Comparison of ENCODE assay signal across 9 mouse cellular contexts in the genomic region with DNA sequence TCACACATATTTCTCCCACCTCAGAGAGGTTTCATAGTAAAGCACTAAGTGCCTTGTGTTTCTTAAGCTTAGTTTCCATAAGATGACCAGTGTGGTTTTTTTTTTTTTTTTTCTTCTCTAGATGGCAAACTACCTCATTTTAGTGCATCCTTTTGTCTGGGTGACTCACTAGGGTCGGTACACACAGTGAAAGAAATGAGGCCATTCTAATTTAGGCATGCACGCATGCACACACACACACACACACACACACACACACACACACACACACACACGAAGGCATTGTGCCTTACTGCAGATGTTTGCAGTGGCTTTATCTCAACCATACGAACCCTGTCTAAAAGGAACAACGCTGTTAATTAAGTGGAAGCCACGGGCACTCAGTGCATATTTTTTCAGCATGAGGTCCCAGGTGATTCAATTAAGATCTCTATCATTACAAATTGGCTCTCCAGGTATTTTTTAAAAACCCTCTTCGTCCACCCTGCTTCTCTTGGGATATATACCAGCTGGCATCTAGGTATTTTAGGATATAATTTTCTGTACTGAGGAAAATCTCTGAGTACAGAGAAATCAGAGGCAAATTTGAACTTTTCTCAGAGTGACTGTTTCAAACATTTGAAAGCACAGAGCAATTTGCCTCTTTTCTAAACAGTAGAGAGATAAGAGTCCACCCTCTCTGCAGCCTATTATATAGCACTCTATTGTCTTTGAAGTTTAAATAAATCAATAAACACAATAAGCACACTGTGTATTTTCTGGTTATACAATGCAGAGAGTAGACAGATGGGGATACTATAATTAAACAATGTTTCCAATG. TPM values are rescaled to one million over a fixed set of nuclear protein-coding genes. Genes with fewer than 3 reads are reported as not detected.
DNase-seq lines count a peak whose midpoint lies in the region; ATAC-seq and TF ChIP-seq lines count a peak whose summit lies in the region.
"Had no signal": no experiment of that assay in that cellular context is flagged by ENCODE, and none has a peak within 500 bp of the region (broad histone marks: within the 10 kb centered on the region; RNA-seq: fewer than 3 reads in every experiment).

No protein-coding gene starts in this region.

- no peaks in the 10 kb centered on the region for H3K9me3 ChIP-seq in forebrain, embryonic 13.5 days (replicated peaks)
- H3K9me3 ChIP-seq: heart, embryonic 12.5 days had no signal

- H3K4me1 ChIP-seq in forebrain, embryonic 13.5 days: peaks cover 32% of the 10 kb centered on the region

- peak overlapping the region; percentile 82 for H3K27ac ChIP-seq in layer of hippocampus, adult 2 months
- peak overlapping the region; percentile 61 for H3K27ac ChIP-seq in forebrain, embryonic 13.5 days

- no peaks in the 10 kb centered on the region for H3K27me3 ChIP-seq in forebrain, embryonic 13.5 days
- no peaks in the 10 kb centered on the region for H3K27me3 ChIP-seq in myocyte (ENCODE audit: control insufficient read depth, insufficient read depth, insufficient read length)
- H3K27me3 ChIP-seq: heart, embryonic 12.5 days had no signal

- no peak overlapping the region for H3K4me3 ChIP-seq in layer of hippocampus, adult 2 months
- H3K4me3 ChIP-seq in forebrain, embryonic 13.5 days: no peak overlapping the region
- H3K4me3 ChIP-seq in myocyte: no peak overlapping the region
- H3K4me3 ChIP-seq: heart, embryonic 12.5 days had no signal

- H3K4me2 ChIP-seq in forebrain, embryonic 13.5 days: peak overlapping the region; percentile 45
- H3K4me2 ChIP-seq in myocyte (ENCODE audit: low read depth): peak overlapping the region; percentile 75
- H3K4me2 ChIP-seq: heart, embryonic 12.5 days had no signal

- no peak for TF ChIP-seq CTCF in layer of hippocampus, adult 2 months (conservative IDR thresholded peaks at IDR 0.05)

- H3K9ac ChIP-seq in forebrain, embryonic 13.5 days: no peak overlapping the region
- H3K9ac ChIP-seq: heart, embryonic 12.5 days had no signal

- no peak overlapping the region for H3ac ChIP-seq in myocyte (ENCODE audit: control insufficient read depth, insufficient read length)

- no peak for TF ChIP-seq POLR2A in myocyte (IDR thresholded peaks at IDR 0.05; ENCODE audit: insufficient read length, low read depth)

- ATAC-seq in forebrain, embryonic 13.5 days: peak; percentile 13; the same call in 1 of the 2 replicates

- 6% methylated on average over 7 of the region's 7 CpGs for WGBS in forebrain, embryonic 13.5 days

- DNase-seq in layer of hippocampus, adult 2 months (ENCODE audit: low spot score in 2 of 2): no peak
- DNase-seq in layer of hippocampus, postnatal 10 days (ENCODE audit: low spot score in 2 of 2): no peak
- peak; percentile 13 for DNase-seq in NIH3T3 (ENCODE audit: low read depth)
- no peak for DNase-seq in ovary, postnatal 14 days (ENCODE audit: low spot score)
- no peak for DNase-seq in heart, adult 18-20 months
- DNase-seq in left cerebral cortex, adult 9 months (ENCODE audit: low spot score in 2 of 2): no peak

- no peaks in the 10 kb centered on the region for H3K79me2 ChIP-seq in myocyte (ENCODE audit: control insufficient read depth, insufficient read depth)

- H3K36me3 ChIP-seq in forebrain, embryonic 13.5 days (ENCODE audit: poor library complexity, severe bottlenecking): no peaks in the 10 kb centered on the region
- H3K36me3 ChIP-seq in myocyte (ENCODE audit: control insufficient read depth, insufficient read depth): no peaks in the 10 kb centered on the region
- H3K36me3 ChIP-seq: heart, embryonic 12.5 days had no signal

TF ChIP-seq in myocyte, 11 proteins besides CTCF, POLR2A, EP300 and RAD21:
- TF ChIP-seq REST (IDR thresholded peaks at IDR 0.05; ENCODE audit: insufficient read depth, insufficient read length): no peak
- no peak for TF ChIP-seq MAX (IDR thresholded peaks at IDR 0.05; ENCODE audit: low read depth)
- no peak for TF ChIP-seq POLR2AphosphoS2 (IDR thresholded peaks at IDR 0.05; ENCODE audit: insufficient read length, low read depth)
- TF ChIP-seq MYOD1 (IDR thresholded peaks at IDR 0.05; ENCODE audit: control insufficient read depth in 1 of 3, insufficient read length in 2 of 3, low read depth in 2 of 3): no peak
- TF ChIP-seq USF1 (IDR thresholded peaks at IDR 0.05; ENCODE audit: low read depth): no peak
- TF ChIP-seq E2F4 (IDR thresholded peaks at IDR 0.05; ENCODE audit: insufficient read depth): no peak
- no peak for TF ChIP-seq TCF3 (IDR thresholded peaks at IDR 0.05; ENCODE audit: insufficient read length, low read depth)
- TF ChIP-seq TCF12 (IDR thresholded peaks at IDR 0.05; ENCODE audit: insufficient read depth, poor library complexity, severe bottlenecking): no peak
- TF ChIP-seq MYOG (IDR thresholded peaks at IDR 0.05; ENCODE audit: control insufficient read depth in 1 of 3, insufficient read depth in 1 of 3, insufficient read length in 2 of 3, low read depth in 2 of 3): no peak
- TF ChIP-seq SRF (IDR thresholded peaks at IDR 0.05; ENCODE audit: control insufficient read depth, insufficient read length, low read depth): no peak
- no peak for TF ChIP-seq CEBPB (IDR thresholded peaks at IDR 0.05; ENCODE audit: insufficient read depth, poor library complexity, severe bottlenecking)

RNA-seq across cellular contexts. Expression of a gene that starts 44.4 kb away (rescaled TPM):
- 10 to 100 TPM; 26.6 to 31.7 TPM for total RNA-seq in layer of hippocampus, adult 2 months (2021)
- total RNA-seq in layer of hippocampus, postnatal 10 days (2021): 10 to 100 TPM; 21.6 to 24.6 TPM
- 38.3 and 41.7 TPM in 2 replicates for polyA plus RNA-seq in forebrain, embryonic 13.5 days (2015; fragmentation: Nextera tagmentation; extraction: Ambion mirVana)
- 12.5 TPM for polyA plus RNA-seq in myocyte (2012; fragmentation: generic; extraction: Trizol)
- total RNA-seq in heart, adult 18-20 months (2021): 10 to 100 TPM; 15.0 to 16.8 TPM
